Mouse (Mus musculus) liver, embryonic 12.5 days (tissue): ENCODE measurements around the gene Megf8. TPM values are rescaled to one million over a fixed set of nuclear protein-coding genes. Genes with fewer than 3 reads are reported as not detected.

Source experiments
- ATAC-seq: fragments of 200-750 bp; cut with Nextera tagmentation; 2 replicates; pipeline ENCODE4 v1.8.0; 2017; ENCODE audit warnings: moderate number of reproducible peaks, mild to moderate bottlenecking, moderate library complexity
- H3K27ac ChIP-seq: fragments of 300-500 bp; sonication (generic); 2 replicates; pipeline ENCODE4 v1.5.1; 2016; ENCODE audit warnings: mild to moderate bottlenecking
- H3K27me3 ChIP-seq: fragments of 300-500 bp; sonication (generic); replicated peaks from 2 replicates; pipeline ENCODE4 v1.6.1; 2016; ENCODE audit warnings: mild to moderate bottlenecking, moderate library complexity
- H3K36me3 ChIP-seq: fragments of 300-500 bp; sonication (generic); 2 replicates; pipeline ENCODE4 v1.6.1; 2016; ENCODE audit warnings: mild to moderate bottlenecking, moderate library complexity
- H3K4me1 ChIP-seq: fragments of 300-500 bp; sonication (generic); 2 replicates; pipeline ENCODE4 v1.6.1; 2016
- H3K4me2 ChIP-seq: fragments of 300-500 bp; sonication (generic); 2 replicates; pipeline ENCODE4 v1.6.1; 2016; ENCODE audit warnings: mild to moderate bottlenecking, moderate library complexity
- H3K4me3 ChIP-seq: fragments of 300-500 bp; sonication (generic); 2 replicates; pipeline ENCODE4 v1.5.1; 2016; ENCODE audit warnings: mild to moderate bottlenecking, moderate library complexity
- H3K9ac ChIP-seq: fragments of 300-500 bp; sonication (generic); 2 replicates; pipeline ENCODE4 v1.6.1; 2016; ENCODE audit warnings: mild to moderate bottlenecking, moderate library complexity
- H3K9me3 ChIP-seq: fragments of 300-500 bp; sonication (generic); replicated peaks from 2 replicates; pipeline ENCODE4 v1.6.1; 2016; ENCODE audit warnings: mild to moderate bottlenecking, moderate library complexity
- WGBS: fragments of 180-500 bp; shearing (Covaris S2); methylation state at CpG from one replicate; pipeline ENCODE4 v1.1.7; 2016; ENCODE audit not compliant: insufficient replicate concordance; 5-methylcytosine and 5-hydroxymethylcytosine counted together
- polyA plus RNA-seq: library from polyadenylated mRNA; unstranded; fragments of >200 nt; fragmentation: Nextera tagmentation; extraction: Ambion mirVana; gene quantifications from 2 replicates; pipeline ENCODE4 v1.2.1, GENCODE M21; 2016

Gene Megf8
- polyA plus RNA-seq, 1 experiment from 2014 or later: 2.6 TPM

DNA sequence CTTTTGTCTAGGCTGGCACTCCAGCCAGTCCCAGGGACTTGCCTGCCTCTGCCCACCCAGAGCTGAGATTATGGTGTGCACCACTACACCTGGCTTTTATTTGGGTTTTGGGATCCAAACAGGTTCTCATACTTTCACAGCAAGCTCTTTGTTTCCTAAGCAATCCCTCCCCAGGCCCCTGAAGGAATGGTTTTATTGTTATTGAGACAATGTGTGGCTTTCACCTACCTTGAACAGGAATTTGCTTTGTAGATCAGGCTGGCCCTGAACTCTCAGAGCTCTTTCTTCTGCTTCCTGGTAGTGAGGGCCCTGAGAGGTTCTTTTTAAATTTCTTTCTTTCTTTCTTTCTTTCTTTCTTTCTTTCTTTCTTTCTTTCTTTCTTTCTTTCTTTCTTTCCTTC, 65.6 kb downstream of the Megf8 start:
- no peak for ATAC-seq
- Histone ChIP-seq H3K4me2 (no peak overlapping the region), H3K9ac (no peak overlapping the region), H3K4me1 (peaks cover 48% of the 10 kb centered on the region), H3K27me3 (no peaks in the 10 kb centered on the region), H3K36me3 (peaks cover 29% of the 10 kb centered on the region), H3K4me3 (no peak overlapping the region), H3K9me3 (no peaks in the 10 kb centered on the region), H3K27ac (no peak overlapping the region)

- no peak for ATAC-seq
- H3K27me3 ChIP-seq: no peaks in the 10 kb centered on the region
- H3K27ac ChIP-seq: no peak overlapping the region
- WGBS: 78% methylated on average over 7 of the region's 7 CpGs
- no peak overlapping the region for H3K9ac ChIP-seq
- no peak overlapping the region for H3K4me2 ChIP-seq
- no peaks in the 10 kb centered on the region for H3K9me3 ChIP-seq
- H3K4me1 ChIP-seq: peaks cover 50% of the 10 kb centered on the region
- no peak overlapping the region for H3K4me3 ChIP-seq
- peaks cover 38% of the 10 kb centered on the region for H3K36me3 ChIP-seq
These were observed 66.4 kb downstream of the Megf8 start for GRCm38 (mm10) chr7:25383385-25383784.

DNA sequence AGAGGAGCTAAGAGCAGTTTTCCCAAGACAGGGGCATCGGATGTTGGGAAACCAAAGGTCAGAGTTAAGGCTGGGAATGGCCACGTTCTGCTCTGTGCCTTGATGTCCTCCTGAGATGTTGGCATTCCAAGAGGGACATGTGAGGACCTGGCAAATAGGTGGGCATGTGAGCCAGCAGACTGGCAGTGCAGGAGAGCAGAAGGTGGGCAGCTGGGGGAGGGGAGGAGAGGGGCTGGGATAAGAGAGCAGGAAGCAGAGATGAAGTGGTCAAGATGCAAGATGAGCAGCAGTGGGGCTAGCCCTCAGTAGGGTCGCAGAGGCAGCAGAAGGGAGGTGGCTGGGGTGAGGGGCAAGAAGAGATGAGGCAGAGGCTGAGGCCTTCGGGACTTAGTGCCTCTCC, 66.9 kb downstream of the Megf8 start:
- no peak for ATAC-seq
- Histone ChIP-seq H3K4me1 (peaks cover 48% of the 10 kb centered on the region), H3K27me3 (no peaks in the 10 kb centered on the region), H3K9ac (no peak overlapping the region), H3K4me3 (no peak overlapping the region), H3K9me3 (no peaks in the 10 kb centered on the region), H3K36me3 (peaks cover 39% of the 10 kb centered on the region), H3K27ac (no peak overlapping the region), H3K4me2 (no peak overlapping the region)
- WGBS: 74% methylated on average over 4 of the region's 4 CpGs

DNA sequence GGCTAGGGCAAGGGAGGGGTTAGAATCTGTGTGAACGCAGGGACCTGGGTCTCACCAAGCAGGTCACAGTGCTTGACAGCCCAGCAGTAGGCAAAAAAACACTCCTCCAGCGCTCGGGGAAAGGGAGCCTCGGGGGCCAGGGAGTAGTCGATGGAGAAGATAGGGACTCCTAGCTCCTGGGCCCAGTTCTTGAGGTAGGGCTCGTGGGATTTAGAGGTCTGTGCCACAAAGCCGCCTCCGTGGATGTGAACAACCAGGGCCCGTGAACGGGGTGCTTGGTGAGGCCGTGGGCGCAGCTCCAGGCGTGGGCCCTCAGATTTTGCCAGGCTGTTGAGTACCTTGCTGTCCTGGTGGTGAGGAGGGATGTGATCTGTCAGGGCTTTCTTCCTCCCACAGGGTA, 67.4 kb downstream of the Megf8 start:
- ATAC-seq: no peak
- peaks cover 48% of the 10 kb centered on the region for H3K4me1 ChIP-seq
- no peak overlapping the region for H3K4me2 ChIP-seq
- no peaks in the 10 kb centered on the region for H3K27me3 ChIP-seq
- 76% methylated on average over 13 of the region's 13 CpGs for WGBS
- no peaks in the 10 kb centered on the region for H3K9me3 ChIP-seq
- H3K9ac ChIP-seq: no peak overlapping the region
- peaks cover 39% of the 10 kb centered on the region for H3K36me3 ChIP-seq
- no peak overlapping the region for H3K4me3 ChIP-seq
- H3K27ac ChIP-seq: no peak overlapping the region

DNA sequence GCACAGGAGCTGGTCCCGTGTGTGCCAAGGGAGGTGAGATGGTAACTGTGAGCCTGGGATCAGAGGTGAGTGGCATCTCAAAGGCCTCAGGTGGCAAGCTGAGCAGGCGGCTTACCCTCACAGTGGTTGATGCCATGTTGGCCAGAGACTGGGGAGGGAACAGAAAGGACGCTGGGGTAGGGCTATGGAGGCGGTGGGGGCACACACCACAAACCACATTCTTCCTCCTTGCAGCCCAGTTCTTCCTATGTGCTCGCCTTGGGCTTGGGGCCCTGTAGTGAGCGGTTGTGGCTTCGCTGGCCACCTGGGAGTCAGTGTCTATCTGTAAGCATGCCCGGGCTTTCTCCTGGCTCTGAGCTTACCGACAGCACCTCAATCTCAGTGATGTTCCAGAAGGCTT, 67.9 kb downstream of the Megf8 start:
- no peak overlapping the region for H3K4me2 ChIP-seq
- no peak overlapping the region for H3K27ac ChIP-seq
- H3K9me3 ChIP-seq: no peaks in the 10 kb centered on the region
- H3K36me3 ChIP-seq: peaks cover 39% of the 10 kb centered on the region
- peaks cover 48% of the 10 kb centered on the region for H3K4me1 ChIP-seq
- H3K27me3 ChIP-seq: no peaks in the 10 kb centered on the region
- no peak overlapping the region for H3K9ac ChIP-seq
- 38% methylated on average over 9 of the region's 9 CpGs for WGBS
- H3K4me3 ChIP-seq: no peak overlapping the region
- ATAC-seq: no peak

GRCm38 (mm10) chr7:25385259-25385658, 68.3 kb downstream of the Megf8 start:
- Histone ChIP-seq H3K4me2 (no peak overlapping the region), H3K36me3 (peaks cover 39% of the 10 kb centered on the region), H3K4me1 (peaks cover 48% of the 10 kb centered on the region), H3K9ac (no peak overlapping the region), H3K4me3 (no peak overlapping the region), H3K27me3 (no peaks in the 10 kb centered on the region), H3K9me3 (no peaks in the 10 kb centered on the region), H3K27ac (no peak overlapping the region)
- WGBS: 84% methylated on average over 12 of the region's 12 CpGs
- ATAC-seq: no peak

DNA sequence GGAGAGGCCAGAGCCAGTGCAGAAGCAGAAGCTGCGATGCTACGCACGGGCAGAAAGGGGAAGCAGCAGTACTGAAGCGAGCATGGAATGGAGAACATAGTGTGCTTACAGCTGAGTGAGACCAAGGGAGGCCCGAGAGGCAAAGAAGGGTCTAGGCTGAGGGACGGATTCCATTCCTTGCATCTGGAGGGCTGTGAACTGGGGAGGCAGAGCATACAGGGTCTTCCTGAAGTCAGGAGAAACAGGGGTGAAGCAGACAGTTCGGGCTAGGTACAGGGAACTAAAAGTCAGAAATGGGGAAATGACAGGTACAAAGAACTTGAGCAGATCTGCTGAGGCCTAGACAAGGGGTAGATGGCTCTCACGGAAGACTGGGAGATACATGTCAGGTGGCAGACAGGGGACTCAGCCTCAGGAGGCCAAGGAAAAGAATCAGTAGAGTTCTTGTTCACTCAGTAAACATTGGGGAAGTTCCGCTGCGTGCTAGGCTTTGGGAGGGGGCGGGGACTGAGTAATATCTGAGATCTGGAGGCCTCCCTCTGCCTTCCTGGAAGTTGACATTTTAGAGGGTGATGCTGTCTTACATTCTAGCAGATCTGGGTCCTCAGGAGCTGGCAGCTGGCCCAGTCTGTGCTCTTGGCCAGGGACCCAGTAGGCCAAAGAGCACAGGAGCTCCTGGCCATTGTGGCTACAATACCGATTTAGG, 69.0 kb downstream of the Megf8 start:
- ATAC-seq: peak; percentile 48; the same call in 1 of the 2 replicates
- WGBS: 27% methylated on average over 12 of the region's 12 CpGs
- H3K4me1 ChIP-seq: peaks cover 48% of the 10 kb centered on the region
- H3K4me3 ChIP-seq: no peak overlapping the region
- peak overlapping the region; percentile 59 for H3K27ac ChIP-seq
- peak overlapping the region; percentile 47 for H3K9ac ChIP-seq
- peak overlapping the region; percentile 39 for H3K4me2 ChIP-seq
- H3K36me3 ChIP-seq: peaks cover 39% of the 10 kb centered on the region
- no peaks in the 10 kb centered on the region for H3K9me3 ChIP-seq
- no peaks in the 10 kb centered on the region for H3K27me3 ChIP-seq

GRCm38 (mm10) chr7:25387811-25388440, 71.0 kb downstream of the Megf8 start:
- ATAC-seq: no peak

GRCm38 (mm10) chr7:25388916-25389315, 72.0 kb downstream of the Megf8 start:
- 0 out of 2 replicates have a peak, but pooled peaks cover under 1% of the 10 kb centered on the region for H3K27me3 ChIP-seq
- H3K36me3 ChIP-seq: peaks cover 32% of the 10 kb centered on the region
- H3K4me2 ChIP-seq: no peak overlapping the region
- no peaks in the 10 kb centered on the region for H3K9me3 ChIP-seq
- H3K4me3 ChIP-seq: no peak overlapping the region
- H3K27ac ChIP-seq: no peak overlapping the region
- WGBS: 77% methylated on average over 7 of the region's 7 CpGs
- H3K9ac ChIP-seq: no peak overlapping the region
- ATAC-seq: no peak
- peaks cover 62% of the 10 kb centered on the region for H3K4me1 ChIP-seq

More at GRCm38 (mm10) chr7:25387811-25388440, 71.0 kb downstream of the Megf8 start:
- Histone ChIP-seq H3K9ac (no peak overlapping the region), H3K9me3 (no peaks in the 10 kb centered on the region), H3K4me1 (peaks cover 59% of the 10 kb centered on the region), H3K4me3 (no peak overlapping the region), H3K27me3 (no peaks in the 10 kb centered on the region), H3K36me3 (peaks cover 39% of the 10 kb centered on the region), H3K4me2 (no peak overlapping the region), H3K27ac (no peak overlapping the region)
- WGBS: 85% methylated on average over 18 of the region's 18 CpGs

DNA sequence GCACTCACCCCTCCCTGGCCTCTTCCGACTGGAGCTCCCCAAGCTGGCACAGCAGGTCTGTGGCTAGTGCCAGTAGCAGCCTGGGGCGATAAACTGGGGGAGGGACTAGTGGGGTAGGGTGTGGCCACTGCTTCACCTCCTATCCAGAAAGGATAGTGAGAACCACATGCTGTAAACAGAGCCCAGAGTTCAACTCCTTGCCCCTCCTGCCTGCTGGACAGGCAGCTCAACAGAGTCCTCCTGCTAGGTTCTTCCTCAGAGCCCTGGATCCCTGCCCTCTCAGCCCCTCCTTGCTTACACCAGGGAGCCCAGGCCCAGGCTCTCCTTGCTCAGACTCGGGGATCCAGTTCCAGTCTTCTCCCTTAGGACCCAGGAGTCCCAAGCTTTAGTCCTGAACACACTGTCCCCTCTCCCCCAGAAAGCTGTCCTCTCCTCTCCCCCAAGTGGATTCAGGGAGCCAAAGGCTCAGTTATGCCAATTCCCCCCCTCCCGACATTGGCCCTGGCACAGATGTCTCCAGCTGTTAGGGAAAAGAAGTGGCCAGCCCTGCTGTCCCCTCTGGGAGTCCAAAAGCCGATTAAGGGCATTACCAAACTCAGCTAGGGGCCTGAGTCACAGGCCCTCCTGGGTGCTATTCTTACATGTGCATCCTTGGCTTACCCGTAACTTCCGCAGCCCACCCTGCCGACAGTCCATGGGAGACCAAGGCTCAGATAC, 73.2 kb downstream of the Megf8 start:
- ATAC-seq: peak; percentile 91
- WGBS: 58% methylated on average over 8 of the region's 8 CpGs

GRCm38 (mm10) chr7:25390986-25391385, 74.0 kb downstream of the Megf8 start:
- WGBS: 54% methylated on average over 2 of the region's 2 CpGs

More for the DNA sequence above, 73.2 kb downstream of the Megf8 start:
- H3K36me3 ChIP-seq: peaks cover 19% of the 10 kb centered on the region
- 0 out of 2 replicates have a peak, but pooled peaks cover 3% of the 10 kb centered on the region for H3K27me3 ChIP-seq
- no peak overlapping the region for H3K4me3 ChIP-seq
- peaks cover 73% of the 10 kb centered on the region for H3K4me1 ChIP-seq
- H3K9me3 ChIP-seq: no peaks in the 10 kb centered on the region
- H3K9ac ChIP-seq: peak overlapping the region; percentile 58
- peak overlapping the region; percentile 45 for H3K4me2 ChIP-seq
- peak overlapping the region; percentile 74 for H3K27ac ChIP-seq

More at GRCm38 (mm10) chr7:25390986-25391385, 74.0 kb downstream of the Megf8 start:
- ATAC-seq: no peak
- Histone ChIP-seq H3K27ac (peak overlapping the region; percentile 74), H3K4me2 (0 out of 2 replicates have a peak overlapping the region, but pooled peaks have one; percentile 45), H3K27me3 (0 out of 2 replicates have a peak, but pooled peaks cover 3% of the 10 kb centered on the region), H3K4me3 (no peak overlapping the region), H3K4me1 (peaks cover 70% of the 10 kb centered on the region), H3K9ac (0 out of 2 replicates have a peak overlapping the region, but pooled peaks have one; percentile 24), H3K36me3 (peaks cover 13% of the 10 kb centered on the region), H3K9me3 (no peaks in the 10 kb centered on the region)
